Mouse (Mus musculus): ENCODE data around the gene Nectin2.
"Not testable (repeated sequence)": the region's sequence is repeated elsewhere in the genome, so short reads cannot be mapped to it uniquely, and the experiment has no call there.

Gene Nectin2

GRCm38 (mm10) chr7:19750217-19751069 is at the start of gene Nectin2:
Gene Nectin2 (minus strand): TSS chr7:19750483.
- peak; percentile 89 for DNase-seq

- peak; percentile 74 for DNase-seq
Observed at GRCm38 (mm10) chr7:19796697-19797588, 46.7 kb upstream of the Nectin2 start, which contains the start of gene Cblc. Gene Cblc (minus strand): TSS chr7:19796809.

DNA sequence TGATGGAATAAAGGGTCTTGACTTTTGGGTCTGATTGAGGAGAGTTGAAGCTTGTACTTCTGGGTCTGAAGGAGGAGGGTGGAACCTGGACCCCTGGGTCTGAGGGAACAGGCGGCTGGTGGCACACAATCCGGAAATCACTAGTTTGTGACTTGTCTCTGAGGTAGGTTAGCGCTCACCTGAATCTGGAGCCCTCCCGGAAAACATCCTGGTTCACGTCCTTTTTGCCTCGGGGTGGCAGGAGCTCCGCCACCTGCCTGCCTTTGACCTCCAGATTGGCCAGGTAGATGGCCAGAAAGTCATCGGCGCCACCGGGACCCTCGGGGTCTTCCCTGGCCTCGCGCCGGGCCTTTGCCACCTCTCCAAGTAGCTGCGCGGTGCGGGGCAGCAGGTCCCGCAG is 46.0 kb upstream of the Nectin2 start:
- no peak for DNase-seq

DNA sequence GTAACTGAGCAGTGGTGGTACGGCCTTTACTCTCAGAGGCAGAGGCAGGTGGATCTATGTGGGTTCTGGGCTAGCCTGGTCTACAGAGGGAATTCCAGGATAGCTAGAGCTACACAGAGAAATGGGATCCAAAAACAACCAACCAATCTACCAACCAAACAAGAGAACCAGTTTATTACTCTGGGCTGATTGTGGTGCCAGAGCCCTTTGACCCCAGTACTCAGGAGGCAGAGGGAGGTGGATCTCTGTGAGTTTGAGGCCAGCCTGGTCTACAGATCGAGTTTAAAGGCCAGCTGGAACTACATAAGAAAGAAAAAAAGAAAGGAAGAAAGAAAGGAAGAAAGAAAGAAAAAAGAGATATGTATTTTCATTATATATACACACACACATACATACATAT is 45.0 kb upstream of the Nectin2 start:
- no peak for DNase-seq

DNA sequence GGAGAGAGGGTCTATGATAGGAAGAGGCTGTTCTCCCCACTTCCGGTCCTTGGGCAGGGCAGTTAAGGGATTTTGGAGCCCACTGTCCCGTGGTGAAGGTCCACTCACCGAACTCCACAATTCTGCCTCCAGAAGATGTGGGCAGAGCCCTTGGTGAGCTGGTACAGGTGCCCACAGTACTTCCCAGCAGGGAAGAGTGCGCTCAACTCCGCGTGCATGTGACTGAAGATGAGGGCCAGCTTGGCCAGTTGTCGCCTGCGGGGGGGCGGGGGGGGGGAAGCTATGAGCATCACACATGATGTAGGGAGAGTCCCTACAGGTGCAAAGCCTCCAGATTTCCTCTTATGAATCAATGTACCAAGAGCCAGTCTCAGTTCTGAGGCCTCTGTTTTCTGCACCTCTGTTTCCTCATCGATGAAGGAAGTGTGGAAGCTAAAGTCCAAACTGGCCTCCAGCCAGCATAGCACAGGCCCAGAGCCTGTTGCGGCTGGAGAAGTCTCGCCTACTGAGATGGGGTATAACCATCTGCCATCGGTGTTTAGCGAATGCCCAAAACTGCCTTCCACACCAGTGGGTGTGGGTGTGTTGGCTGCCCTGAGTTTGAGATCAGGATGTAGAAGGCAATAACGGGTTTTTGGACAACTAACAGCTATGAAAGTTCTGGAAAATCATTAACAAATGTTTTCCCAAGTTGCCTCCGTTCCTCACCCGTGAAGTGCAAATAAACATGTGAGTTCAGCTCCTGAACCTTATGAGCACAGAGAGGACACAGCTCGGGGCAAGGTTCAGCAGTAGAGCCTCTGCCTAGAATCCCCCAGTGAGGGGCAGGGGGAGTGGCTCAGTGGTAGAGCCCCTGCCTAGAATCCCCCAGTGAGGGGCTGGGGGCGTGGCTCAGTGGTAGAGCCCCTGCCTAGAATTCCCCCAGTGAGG is 42.7 kb upstream of the Nectin2 start:
- DNase-seq, result no peak

DNA sequence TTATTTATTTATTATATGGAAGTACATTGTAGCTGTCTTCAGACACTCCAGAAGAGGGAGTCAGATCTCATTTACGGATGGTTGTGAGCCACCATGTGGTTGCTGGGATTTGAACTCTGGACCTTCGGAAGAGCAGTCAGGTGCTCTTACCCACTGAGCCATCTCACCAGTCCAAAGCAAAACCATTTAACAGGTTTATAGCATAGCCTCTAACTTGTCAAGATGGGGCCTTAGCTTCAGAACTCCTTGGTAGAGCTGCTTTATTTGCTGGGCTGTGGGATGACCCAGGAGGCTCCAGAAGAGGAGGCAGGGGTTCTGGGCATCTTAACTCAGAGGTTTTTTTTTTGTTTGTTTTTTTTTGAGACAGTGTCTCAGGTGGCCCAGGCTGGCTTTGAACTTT is 41.2 kb upstream of the Nectin2 start:
- DNase-seq, result not testable (repeated sequence)

- DNase-seq, result peak; percentile 88
Observed at GRCm38 (mm10) chr7:19789904-19790347, 39.6 kb upstream of the Nectin2 start.

- no peak for DNase-seq
Observed at GRCm38 (mm10) chr7:19785874-19786458, 35.7 kb upstream of the Nectin2 start.

- peak; percentile 38 for DNase-seq
Observed at GRCm38 (mm10) chr7:19784764-19785535, 34.7 kb upstream of the Nectin2 start.

DNA sequence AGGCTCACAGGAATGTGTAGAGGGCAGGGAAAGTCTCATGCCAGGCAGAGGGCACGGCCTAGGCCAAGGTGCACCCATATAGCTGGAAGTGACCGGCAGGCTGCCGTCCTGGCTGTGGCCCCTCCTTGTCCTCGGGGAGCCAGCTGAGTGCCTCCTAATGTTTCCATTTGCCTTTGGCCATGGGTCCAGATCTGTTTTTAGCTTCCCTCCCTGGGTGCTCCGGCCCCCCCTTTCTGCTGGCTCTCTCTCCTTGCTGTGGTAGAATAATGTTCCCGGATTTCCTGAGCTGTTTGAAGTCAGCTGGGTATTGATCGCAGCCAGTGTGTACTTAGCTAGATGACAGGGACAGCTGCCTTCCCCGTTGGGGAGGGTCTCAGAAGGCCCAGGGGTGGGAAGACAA is 33.3 kb upstream of the Nectin2 start:
- DNase-seq, result no peak

- no peak for DNase-seq
Observed at GRCm38 (mm10) chr7:19782645-19783044, 32.4 kb upstream of the Nectin2 start.

GRCm38 (mm10) chr7:19781741-19782140 is 31.5 kb upstream of the Nectin2 start:
- DNase-seq, result no peak

DNA sequence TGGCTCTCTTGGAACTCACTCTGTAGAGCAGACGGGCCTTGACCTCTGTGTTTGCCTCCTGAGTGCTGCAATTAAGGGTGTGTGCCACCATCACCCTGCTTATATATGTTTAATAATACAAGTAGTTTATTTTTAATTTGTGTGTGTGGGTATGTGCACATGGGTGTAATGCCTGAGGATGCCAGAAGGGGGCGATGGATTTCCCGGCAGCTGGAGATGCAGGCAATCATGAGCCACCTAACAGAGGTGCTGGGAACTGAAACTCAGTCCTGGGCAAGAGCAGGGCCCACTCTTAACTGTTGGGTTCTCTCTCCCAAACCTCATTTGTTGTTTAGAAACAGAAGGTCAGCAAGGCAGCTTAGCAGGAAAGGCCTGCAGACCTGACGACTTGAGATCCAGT is 29.6 kb upstream of the Nectin2 start:
- DNase-seq, result no peak

DNA sequence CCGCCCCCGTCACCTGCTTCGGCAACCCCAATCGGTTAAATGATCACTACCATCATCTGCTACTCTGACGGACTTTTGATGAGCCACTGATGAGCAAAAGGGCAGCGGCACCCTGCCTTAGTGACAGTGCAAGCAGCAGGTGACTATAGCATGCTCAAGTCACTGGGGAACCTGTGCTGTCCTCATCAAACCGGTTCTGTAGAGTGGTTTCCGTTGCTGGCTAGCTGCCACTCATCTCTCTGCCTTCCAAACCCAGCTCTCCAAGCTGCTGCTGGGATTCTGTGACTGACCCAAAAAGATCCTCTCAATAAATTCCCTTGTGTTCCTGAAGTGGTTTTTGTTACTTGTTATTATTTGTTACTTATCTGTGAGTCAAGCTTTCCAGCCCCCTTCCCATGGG is 28.4 kb upstream of the Nectin2 start:
- no peak for DNase-seq

DNA sequence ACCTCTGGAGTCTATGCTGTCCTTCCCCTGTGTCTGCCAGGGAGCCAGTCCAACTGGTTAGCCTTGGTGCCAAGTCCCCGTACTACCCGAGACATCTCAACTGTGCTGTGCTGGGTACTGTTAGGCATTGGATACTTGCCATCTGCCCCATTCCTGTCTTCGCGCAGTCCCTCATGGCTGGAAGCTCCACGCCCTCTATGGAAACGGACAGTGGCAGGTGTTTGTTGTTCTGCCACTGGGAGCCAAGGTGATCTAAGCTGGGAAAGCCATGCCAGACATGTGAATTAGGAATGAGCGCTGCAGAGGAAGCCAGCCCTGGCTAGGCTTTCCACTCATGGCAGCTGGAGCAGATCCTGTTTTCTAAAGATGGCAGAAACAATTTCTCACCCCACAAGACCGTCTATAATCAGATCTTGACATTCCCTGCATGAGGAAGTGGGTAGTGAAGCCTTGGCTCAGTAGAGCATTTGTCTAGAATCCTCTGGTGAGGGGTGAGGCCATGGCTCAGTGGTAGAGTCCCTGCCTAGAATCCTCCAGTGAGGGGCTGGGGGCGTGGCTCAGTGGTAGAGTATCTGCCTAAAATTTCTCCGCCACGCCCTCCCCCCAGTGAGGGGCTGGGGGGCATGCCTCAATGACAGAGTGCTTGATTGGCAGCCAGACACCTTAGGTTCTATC is 26.9 kb upstream of the Nectin2 start:
- no peak for DNase-seq

- no peak for DNase-seq
Observed at GRCm38 (mm10) chr7:19771682-19772081, 21.4 kb upstream of the Nectin2 start.

DNA sequence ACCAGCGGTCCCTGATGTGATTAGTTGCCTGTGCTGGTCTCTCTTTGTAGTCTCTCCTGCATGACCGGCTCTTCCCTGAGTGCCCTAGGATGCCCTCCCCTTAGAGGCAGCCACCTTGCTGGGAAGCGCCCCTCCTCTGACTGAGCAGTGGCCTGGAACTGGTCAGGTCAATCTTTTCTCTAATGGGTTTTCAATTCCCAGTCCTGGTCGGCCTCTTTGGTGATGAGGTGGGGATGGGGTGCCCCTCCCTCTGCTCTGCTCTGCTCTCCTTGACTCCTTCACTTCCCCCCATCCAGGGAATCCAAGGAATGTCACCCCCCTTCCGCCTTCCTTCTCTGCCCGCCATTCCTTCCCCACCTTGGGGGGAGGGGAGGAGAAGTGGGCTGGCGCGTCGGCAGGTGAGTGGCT is 20.7 kb upstream of the Nectin2 start, which contains the start of gene Bcam:
Gene Bcam (minus strand): TSS at position 33 of the 408 bp plus-strand sequence.
- DNase-seq, result no peak

GRCm38 (mm10) chr7:19770375-19770754 is 20.1 kb upstream of the Nectin2 start:
- DNase-seq, result peak; percentile 85

DNA sequence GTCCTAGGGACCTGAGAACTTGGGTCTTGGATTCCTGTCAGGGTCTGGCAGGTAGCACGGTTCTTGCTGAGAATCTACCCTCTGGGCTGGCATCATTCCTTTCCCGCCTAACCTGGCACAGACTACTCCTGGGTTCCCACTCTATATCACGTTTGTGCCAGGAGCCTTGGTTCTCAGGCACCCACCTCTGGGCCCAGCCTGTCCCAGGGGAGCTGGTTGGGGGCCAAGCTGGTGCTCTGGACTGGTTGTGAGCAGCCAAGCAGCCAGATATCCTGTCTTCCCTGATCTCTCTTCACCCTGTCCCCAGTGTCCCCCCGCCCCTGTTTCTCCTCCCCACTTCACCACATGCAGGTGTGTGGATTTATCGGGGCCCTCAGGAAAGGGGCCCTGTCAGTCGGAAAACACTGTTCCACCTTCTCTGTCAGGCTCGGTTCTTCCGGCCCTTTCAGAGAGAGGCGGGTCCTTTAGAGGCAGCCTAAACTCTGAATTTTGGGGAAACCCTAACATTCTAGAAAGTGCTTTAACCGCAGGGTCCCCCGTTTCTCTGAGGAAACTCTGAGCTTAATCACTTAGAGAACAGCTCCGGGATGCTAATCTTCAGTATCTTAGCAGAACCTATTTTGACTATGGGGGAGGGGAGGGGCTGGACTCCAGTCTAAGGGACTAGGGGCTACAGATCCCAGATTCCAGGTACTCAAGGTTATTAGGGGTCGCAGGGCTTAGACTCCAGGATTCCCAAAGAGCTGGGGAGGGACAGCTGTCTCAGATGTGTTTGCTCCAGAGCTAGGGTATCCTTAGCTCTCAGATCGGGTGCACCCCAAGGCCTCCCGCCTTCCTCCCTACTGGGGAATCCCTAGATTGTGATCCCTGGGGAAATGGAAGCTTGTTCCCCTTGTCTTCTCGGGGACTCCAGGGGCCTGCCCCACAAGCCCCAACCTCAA is 19.4 kb upstream of the Nectin2 start:
- DNase-seq, result no peak

Data from liver (tissue).